Mouse (Mus musculus): Measurements from ENCODE around the gene Dscaml1. TPM values are rescaled to one million over a fixed set of nuclear protein-coding genes. Genes with fewer than 3 reads are reported as not detected.

Dscaml1 gene
- polyA plus RNA-seq, 1 experiment from 2014 or later, result 0.01 TPM

Other genes starting within 250 kb of the Dscaml1 start
- gene BC049352, start 244.6 kb upstream of the Dscaml1 start, polyA plus RNA-seq (2015; fragmentation: Nextera tagmentation; extraction: Ambion mirVana), result 0.07 TPM in 2 replicates
- gene Tmprss4, start 222.5 kb upstream of the Dscaml1 start, polyA plus RNA-seq (2015; fragmentation: Nextera tagmentation; extraction: Ambion mirVana), result 0.07 TPM in 1 of 2 replicates, not detected in the other
- 1.9 and 2.4 TPM in 2 replicates for gene Il10ra, start 157.5 kb upstream of the Dscaml1 start, polyA plus RNA-seq (2015; fragmentation: Nextera tagmentation; extraction: Ambion mirVana)
- not detected in 2 replicates for gene Tmprss13, start 107.5 kb upstream of the Dscaml1 start, polyA plus RNA-seq (2015; fragmentation: Nextera tagmentation; extraction: Ambion mirVana)
- 1.9 TPM in 2 replicates for gene Fxyd6, start 56.4 kb upstream of the Dscaml1 start, polyA plus RNA-seq (2015; fragmentation: Nextera tagmentation; extraction: Ambion mirVana)
- gene Fxyd2, start 27.0 kb upstream of the Dscaml1 start, polyA plus RNA-seq (2015; fragmentation: Nextera tagmentation; extraction: Ambion mirVana), result 0.60 and 0.62 TPM in 2 replicates

Measured in liver, embryonic 15.5 days (tissue).